Mouse (Mus musculus) frontal cortex, postnatal 36 days (tissue): ENCODE measurements around the gene Reg1.
"Not testable (repeated sequence)": the region's sequence is repeated elsewhere in the genome, so short reads cannot be mapped to it uniquely, and the experiment has no call there.

Experiments
- DNase-seq, 2 experiments: peaks; one replicate each; pipeline ENCODE4 v3.0.0; 2022; ENCODE audit warnings: low spot score in 2 of 2

Gene Reg1

DNA sequence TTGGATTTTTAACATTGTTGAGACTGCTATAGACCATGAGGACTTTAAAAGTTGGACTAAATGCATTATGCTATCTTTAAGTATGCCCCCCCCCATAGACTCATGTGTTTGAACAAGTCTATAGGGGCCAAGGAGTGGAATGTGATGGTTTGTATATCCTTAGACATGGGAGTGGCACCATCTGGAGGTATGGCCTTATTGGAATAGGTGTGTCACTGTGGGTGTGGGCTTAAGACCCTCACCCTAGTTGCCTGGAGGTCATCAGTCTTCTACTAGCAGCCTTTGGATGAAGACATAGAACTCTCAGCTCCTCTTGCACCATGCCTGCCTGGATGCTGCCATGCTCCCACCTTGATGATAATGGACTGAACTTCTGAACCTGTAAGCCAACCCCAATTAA lies at the start of gene Reg1:
Gene Reg1, plus strand, starts transcription at position 301 of the 400 bp plus-strand sequence.
- DNase-seq = not testable (repeated sequence)

GRCm38 (mm10) chr6:78378765-78379164 lies 43.7 kb upstream of the Reg1 start, which contains the start of gene Reg3d:
TSS of gene Reg3d (minus strand) at chr6:78378865.
- no peak for DNase-seq

DNA sequence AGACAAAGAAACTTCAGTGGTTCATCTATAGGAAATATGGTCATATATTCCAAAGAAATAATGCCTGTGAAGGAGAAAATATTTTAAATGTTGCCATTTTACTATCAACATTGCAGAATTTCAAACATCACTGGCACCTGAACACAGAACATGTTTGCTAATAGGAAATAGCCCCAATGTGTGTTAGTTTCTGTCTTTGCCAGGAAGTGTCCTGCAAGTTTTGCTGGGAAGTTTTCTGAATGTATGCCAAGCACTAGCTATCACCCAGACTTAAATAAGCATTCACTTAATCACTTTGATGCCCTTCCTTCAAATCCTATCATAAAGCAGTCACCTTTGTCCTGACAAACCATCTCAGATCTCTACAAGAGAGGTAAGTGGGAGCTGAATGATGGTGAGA lies 42.1 kb upstream of the Reg1 start, which contains the start of gene Reg3a:
Gene Reg3a, plus strand, starts transcription at position 301 of the 400 bp plus-strand sequence.
- DNase-seq = no peak

- no peak for DNase-seq
Measured at GRCm38 (mm10) chr6:78385609-78386008, 36.9 kb upstream of the Reg1 start.

DNA sequence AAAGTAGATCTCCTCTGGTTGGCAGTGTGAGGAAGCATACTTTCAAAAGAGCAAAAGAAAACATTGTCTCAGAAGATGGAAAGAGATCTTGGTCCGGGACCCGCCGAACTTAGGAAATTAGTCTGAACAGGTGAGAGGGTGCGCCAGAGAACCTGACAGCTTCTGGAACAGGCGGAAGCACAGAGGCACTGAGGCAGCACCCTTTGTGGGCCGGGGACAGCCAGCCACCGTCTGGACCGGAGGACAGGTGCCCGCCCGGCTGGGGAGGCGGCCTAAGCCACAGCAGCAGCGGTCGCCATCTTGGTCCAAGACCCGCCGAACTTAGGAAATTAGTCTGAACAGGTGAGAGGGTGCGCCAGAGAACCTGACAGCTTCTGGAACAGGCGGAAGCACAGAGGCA lies 27.2 kb upstream of the Reg1 start, which contains the start of gene Reg2:
Gene Reg2, plus strand, starts transcription at position 301 of the 400 bp plus-strand sequence.
- DNase-seq = not testable (repeated sequence)

DNA sequence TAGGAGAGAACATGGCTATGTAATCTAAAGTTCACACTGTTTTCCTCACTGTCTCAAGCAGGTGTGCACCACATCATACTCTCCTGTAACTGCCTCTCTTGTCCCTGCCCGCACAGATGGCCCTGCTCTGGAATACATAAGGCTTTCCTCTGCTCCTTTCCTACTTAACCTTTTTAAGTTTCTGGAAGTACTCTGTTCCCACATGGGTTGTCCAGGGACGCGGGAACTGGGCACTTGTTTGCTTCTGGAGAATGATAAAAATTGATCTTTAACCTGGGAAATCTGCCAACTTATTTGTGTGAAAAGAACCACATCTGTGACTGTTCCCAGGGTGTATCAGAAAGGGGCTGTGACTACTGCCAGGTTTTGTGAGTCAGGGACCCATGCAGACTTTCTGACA lies 3.0 kb downstream of the Reg1 start:
- no peak for DNase-seq

DNA sequence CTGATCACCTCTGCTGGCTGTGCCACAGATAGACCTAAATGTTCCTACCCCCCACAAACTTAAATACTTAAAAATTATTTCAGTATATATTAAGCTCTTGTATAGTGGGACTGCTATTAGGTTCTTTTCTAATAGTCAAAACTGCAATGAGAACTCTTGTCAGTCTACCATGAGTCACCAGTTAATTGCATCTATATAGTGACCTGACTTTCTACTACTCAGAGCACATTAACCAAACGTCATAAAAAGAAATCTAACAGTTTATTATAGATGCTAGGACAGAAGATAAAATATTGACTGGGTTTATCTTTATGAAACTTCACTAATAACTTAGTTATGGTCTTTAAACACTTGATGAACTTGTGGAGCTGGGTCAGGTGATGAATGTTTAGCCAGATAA lies 24.7 kb downstream of the Reg1 start:
- DNase-seq = no peak

GRCm38 (mm10) chr6:78448409-78448808 lies 25.9 kb downstream of the Reg1 start:
- no peak for DNase-seq

DNA sequence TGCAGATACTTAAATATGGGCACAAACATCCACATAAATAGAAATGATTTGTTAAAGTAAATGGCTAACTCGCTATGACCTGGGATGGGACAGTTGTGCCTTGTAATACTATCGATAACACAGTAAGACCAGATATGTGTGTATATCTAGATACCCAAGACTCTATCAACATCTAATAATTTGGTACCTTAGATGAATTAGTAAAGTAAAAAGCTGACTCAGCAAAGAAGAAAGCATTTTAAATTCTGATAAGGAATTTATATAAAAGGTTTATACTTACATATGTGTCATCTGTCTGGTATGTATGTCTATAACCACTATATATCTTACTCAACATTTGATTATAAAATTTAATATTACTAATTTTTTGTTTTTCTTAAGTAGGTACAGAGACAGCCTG lies 30.3 kb downstream of the Reg1 start:
- no peak for DNase-seq

DNA sequence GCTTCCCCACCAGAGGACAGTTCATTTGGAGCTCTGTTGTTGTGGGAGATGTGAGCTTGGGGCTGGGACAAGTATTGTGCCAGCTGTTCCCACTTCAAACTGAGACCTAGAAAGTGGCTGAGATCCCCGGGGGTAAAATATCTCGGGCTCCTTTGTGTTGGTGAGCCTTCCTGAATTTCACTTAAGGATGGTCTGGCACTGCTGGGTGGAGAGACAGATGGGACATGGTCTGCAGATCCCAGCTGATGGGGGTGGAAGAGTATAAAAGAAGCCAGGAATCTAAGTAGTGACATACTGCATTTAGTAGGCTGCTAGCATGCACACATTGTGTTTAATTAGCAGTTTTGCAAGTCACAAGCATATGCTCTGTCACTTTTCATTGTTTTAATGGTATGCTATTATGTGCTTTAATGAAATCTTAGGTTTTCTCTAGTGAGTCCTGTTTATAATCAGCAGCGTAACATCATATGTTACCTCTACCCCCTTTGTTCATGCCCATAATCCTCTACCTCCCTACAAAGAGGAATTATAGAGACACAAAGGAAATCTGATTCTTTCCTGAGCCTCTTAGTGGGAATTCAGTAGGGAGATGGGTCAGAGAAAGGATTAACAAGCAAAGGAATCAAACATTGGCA lies 37.8 kb downstream of the Reg1 start:
- peak; percentile 39 to 81 for DNase-seq

DNA sequence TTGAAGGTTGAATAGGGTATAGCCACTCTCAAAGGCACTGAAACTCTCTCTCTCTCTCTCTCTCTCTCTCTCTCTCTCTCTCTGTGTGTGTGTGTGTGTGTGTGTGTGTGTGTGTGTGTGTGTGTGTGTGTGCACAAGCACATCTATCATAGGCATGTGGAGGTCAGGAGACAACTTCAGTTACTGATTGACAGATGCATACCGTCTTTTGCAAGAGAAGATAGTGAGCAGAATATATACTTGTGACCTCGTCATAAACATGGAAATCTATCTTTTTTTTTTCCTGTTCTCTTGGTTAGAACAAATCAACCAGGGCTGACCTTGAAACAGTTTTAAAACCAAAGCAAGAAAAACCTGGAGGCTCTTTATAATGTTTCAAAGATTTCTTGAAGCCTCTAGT lies 39.8 kb downstream of the Reg1 start:
- no peak for DNase-seq

DNA sequence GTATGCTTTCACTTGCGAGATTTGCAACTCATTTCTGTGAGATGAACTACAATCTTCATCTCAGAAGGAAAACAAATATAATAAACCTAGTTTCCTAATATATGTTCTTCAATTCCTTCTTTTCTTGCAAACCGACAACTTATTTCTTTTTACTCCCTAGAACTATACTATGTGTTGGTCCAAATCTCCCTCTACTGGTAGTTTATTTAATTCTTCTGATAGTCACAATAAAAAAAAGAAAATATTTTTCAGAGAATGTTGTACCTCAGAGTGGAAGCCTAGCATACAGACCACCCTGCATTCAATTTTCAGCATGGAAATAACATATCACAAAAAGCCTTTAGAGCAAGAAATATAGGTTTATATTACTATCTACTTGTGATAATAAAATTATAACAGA lies 40.8 kb downstream of the Reg1 start:
- DNase-seq = no peak

DNA sequence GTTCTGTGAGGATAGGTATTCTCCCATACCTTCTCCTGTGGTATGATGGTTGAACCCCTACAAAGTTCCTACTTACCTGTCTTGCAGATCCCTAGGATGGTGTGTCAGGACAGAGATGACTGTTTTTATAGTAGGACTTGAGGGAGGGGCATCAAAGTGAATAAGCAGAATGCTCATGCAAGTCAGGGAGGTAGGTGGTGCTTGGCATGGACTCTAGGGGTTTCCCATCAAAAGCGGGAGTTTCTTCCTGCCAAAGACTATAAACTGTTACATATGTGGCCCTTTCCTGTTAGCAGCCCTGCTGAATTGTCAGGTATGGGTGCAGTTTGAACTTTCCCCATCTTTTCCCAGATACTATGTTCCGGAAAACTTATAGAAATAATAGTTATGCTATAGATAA lies 46.3 kb downstream of the Reg1 start, which contains the start of gene Reg3g:
Gene Reg3g, minus strand, starts transcription at position 101 of the 400 bp plus-strand sequence.
- no peak for DNase-seq

DNA sequence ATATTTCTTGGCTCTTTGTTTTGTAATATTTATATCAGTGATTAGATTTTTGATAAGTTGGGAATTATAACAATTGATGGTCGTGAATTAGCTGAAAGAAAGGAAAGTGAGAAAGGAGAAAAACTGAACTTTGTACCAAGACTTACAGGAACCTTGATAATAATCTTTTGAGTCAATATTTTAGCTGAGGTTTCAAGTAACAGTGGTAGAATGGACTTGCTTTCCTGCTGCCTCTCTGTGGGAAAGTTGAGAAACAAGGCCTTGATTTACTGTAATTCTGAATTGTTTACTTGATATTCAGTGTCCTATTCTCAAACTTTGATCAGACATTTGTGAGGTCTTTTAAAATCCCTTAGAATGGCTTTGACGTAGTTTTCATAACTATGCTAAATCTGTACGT lies 46.8 kb downstream of the Reg1 start:
- no peak for DNase-seq
